Mouse (Mus musculus) hindbrain, embryonic 16.5 days (tissue): Measurements from ENCODE around the gene Dpm3. TPM values are rescaled to one million over a fixed set of nuclear protein-coding genes. Genes with fewer than 3 reads are reported as not detected.

ENCODE experiments used
- ATAC-seq: fragments of 200-750 bp; cut with Nextera tagmentation; 2 replicates; pipeline ENCODE4 v1.8.0; 2017; ENCODE audit warnings: moderate TSS enrichment, moderate library complexity
- H3K27ac ChIP-seq: fragments of 300-500 bp; sonication (generic); 2 replicates; pipeline ENCODE4 v1.5.1; 2014; ENCODE audit warnings: low read depth, mild to moderate bottlenecking, control low read depth, low read length, moderate library complexity
- H3K27me3 ChIP-seq: fragments of 300-500 bp; sonication (generic); replicated peaks from 2 replicates; pipeline ENCODE4 v1.6.1; 2014; ENCODE audit warnings: low read length; ENCODE audit not compliant: control insufficient read depth, insufficient read depth
- H3K36me3 ChIP-seq: fragments of 300-500 bp; sonication (generic); 2 replicates; pipeline ENCODE4 v1.6.1; 2014; ENCODE audit warnings: mild to moderate bottlenecking, low read length, moderate library complexity, mixed read lengths; ENCODE audit not compliant: control insufficient read depth, insufficient read depth
- H3K4me1 ChIP-seq: fragments of 300-500 bp; sonication (generic); 2 replicates; pipeline ENCODE4 v1.6.1; 2014; ENCODE audit warnings: low read depth, low read length; ENCODE audit not compliant: control insufficient read depth, insufficient read depth
- H3K4me2 ChIP-seq: fragments of 300-500 bp; sonication (generic); 2 replicates; pipeline ENCODE4 v1.6.1; 2014; ENCODE audit warnings: mild to moderate bottlenecking, low read length, control low read depth, moderate library complexity
- H3K4me3 ChIP-seq: fragments of 300-500 bp; sonication (generic); 2 replicates; pipeline ENCODE4 v1.5.1; 2014; ENCODE audit warnings: mild to moderate bottlenecking, low read length, control low read depth, moderate library complexity
- H3K9ac ChIP-seq: fragments of 300-500 bp; sonication (generic); 2 replicates; pipeline ENCODE4 v1.6.1; 2014; ENCODE audit warnings: low read depth, mild to moderate bottlenecking, control low read depth, low read length, moderate library complexity
- H3K9me3 ChIP-seq: fragments of 300-500 bp; sonication (generic); 2 replicates; pipeline ENCODE4 v1.6.1; 2014; ENCODE audit warnings: mild to moderate bottlenecking, low read length, moderate library complexity; ENCODE audit not compliant: control insufficient read depth
- WGBS: fragments of 180-500 bp; shearing (Covaris S2); extraction: QIAGEN DNeasy Blood & Tissue Kit; methylation state at CpG from one replicate; pipeline ENCODE4 v1.1.7; 2014; 5-methylcytosine and 5-hydroxymethylcytosine counted together
- polyA plus RNA-seq: library from polyadenylated mRNA; unstranded; fragments of >200 nt; fragmentation: Nextera tagmentation; extraction: Ambion mirVana; gene quantifications from 2 replicates; pipeline ENCODE4 v1.2.1, GENCODE M21; 2015

The Dpm3 gene
- polyA plus RNA-seq, 1 experiment from 2014 or later: 79.8 TPM

DNA sequence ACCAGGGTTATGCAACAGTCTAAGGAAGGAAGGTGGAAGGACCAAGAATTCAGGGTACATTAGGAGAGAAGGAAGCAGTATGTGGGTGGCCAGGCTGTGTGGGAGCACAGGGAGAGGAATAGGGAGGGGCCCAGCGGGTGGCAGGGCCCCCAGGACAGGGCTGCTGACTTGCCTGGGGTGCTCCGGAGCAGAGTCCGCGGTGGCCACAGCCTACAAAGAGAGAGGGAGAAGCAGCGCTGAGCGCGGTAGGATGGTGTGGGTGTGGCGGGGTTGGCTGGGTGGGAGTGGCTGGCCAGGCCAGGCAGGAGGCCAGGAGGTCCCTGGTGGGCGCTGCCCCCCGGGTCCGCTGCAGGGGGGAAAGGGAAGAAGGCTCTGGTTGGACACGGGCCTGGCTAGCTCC lies 20.7 kb upstream of the Dpm3 start:
- ATAC-seq: no peak
- H3K4me3 ChIP-seq: no peak overlapping the region
- peaks cover 68% of the 10 kb centered on the region for H3K36me3 ChIP-seq
- peaks cover 8% of the 10 kb centered on the region for H3K4me1 ChIP-seq
- 74% methylated on average over 8 of the region's 12 CpGs for WGBS
- no peak overlapping the region for H3K9ac ChIP-seq
- no peaks in the 10 kb centered on the region for H3K27me3 ChIP-seq
- H3K4me2 ChIP-seq: no peak overlapping the region
- no peak overlapping the region for H3K27ac ChIP-seq
- H3K9me3 ChIP-seq: no peaks in the 10 kb centered on the region

DNA sequence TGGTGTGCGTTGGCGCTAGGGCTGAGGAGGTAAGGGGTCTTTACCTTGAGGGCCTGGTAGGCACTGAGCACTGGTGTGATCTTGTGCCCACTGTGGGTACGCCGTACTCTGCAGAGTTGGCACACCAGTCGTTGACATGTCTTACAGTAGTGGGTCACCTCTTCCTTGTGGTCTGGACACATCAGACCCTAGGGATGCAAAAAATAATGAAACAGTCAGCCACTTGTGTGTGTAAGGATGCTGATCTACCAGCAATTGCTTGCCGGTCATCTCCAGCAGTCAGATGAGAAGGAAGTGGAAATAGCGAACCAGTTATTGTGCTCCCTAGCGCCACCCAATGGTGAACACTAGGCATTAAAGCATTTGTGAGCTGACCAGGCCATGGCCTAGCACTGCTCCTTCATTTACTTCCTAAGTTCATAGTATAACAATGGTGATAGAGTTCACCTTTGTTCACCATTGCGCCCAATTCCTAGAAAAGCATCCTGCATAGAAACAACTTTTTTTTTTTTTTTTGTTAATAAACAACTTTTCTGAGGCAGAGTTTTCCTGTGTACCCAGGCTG lies 16.7 kb upstream of the Dpm3 start:
- Histone ChIP-seq H3K4me1 (peaks cover 26% of the 10 kb centered on the region), H3K9ac (no peak overlapping the region), H3K27me3 (no peaks in the 10 kb centered on the region), H3K27ac (no peak overlapping the region), H3K4me3 (no peak overlapping the region), H3K36me3 (peaks cover 41% of the 10 kb centered on the region), H3K9me3 (no peaks in the 10 kb centered on the region), H3K4me2 (no peak overlapping the region)
- 66% methylated on average over 9 of the region's 9 CpGs for WGBS
- no peak for ATAC-seq

GRCm38 (mm10) chr3:89243609-89244008 lies 15.5 kb upstream of the Dpm3 start:
- peak overlapping the region; percentile 92 for H3K4me2 ChIP-seq
- peaks cover 29% of the 10 kb centered on the region for H3K4me1 ChIP-seq
- WGBS: 11% methylated on average over 14 of the region's 14 CpGs
- peaks cover 29% of the 10 kb centered on the region for H3K36me3 ChIP-seq
- no peaks in the 10 kb centered on the region for H3K27me3 ChIP-seq
- no peak overlapping the region for H3K27ac ChIP-seq
- H3K9me3 ChIP-seq: no peaks in the 10 kb centered on the region
- peak overlapping the region; percentile 79 for H3K9ac ChIP-seq
- H3K4me3 ChIP-seq: peak overlapping the region; percentile 74
- ATAC-seq: no peak

DNA sequence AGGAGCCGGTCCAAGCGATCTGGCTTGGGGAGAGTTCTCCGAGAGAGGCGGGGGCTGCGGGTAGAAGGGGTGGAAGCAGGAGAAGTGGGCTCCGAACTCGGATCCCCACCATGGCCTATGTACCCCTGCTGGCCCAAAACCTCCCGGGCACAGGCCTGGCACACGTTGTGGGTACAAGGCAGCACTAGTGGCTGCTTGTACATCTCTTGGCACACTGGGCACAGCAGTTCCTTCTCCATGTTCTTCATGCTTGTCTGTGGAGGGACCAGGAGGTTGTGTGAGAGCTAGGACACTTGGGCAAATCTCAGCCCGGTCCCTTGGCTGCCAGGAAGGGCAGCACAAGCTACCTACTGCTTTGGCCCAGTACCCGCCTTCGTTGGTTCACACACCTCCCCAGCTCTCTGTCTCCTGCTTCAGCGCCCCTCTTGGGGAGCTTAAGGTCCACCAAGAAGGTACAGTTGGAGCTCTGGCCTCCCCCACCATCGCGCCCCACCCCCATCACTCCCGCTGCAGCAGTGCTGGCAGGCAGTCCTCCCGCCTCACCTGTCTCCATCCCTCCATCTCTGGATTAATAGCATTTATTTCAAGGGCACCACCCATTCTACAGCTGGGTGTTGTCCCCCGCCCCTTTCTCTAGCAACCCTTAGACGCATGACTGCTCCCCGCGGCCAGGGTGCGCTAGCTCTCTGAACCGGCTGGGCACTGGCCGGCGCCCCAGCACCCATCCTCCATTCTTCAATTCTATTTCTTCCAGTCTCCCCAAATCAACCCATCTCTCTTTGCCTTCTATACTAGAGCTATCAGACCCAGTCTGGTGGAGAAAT lies 14.8 kb upstream of the Dpm3 start:
- peak overlapping the region; percentile 79 for H3K9ac ChIP-seq
- ATAC-seq: peak; percentile 46
- peak overlapping the region; percentile 95 for H3K27ac ChIP-seq
- H3K36me3 ChIP-seq: peaks cover 22% of the 10 kb centered on the region
- 8% methylated on average over 25 of the region's 25 CpGs for WGBS
- H3K4me2 ChIP-seq: peak overlapping the region; percentile 92
- peak overlapping the region; percentile 74 for H3K4me3 ChIP-seq
- H3K9me3 ChIP-seq: no peaks in the 10 kb centered on the region
- H3K4me1 ChIP-seq: peaks cover 29% of the 10 kb centered on the region
- no peaks in the 10 kb centered on the region for H3K27me3 ChIP-seq

- WGBS: 1% methylated on average over 21 of the region's 26 CpGs
- peaks cover 29% of the 10 kb centered on the region for H3K4me1 ChIP-seq
- peak overlapping the region; percentile 95 for H3K27ac ChIP-seq
- ATAC-seq: peak; percentile 62
- H3K9me3 ChIP-seq: no peaks in the 10 kb centered on the region
- peak overlapping the region; percentile 79 for H3K9ac ChIP-seq
- no peaks in the 10 kb centered on the region for H3K27me3 ChIP-seq
- H3K4me3 ChIP-seq: peak overlapping the region; percentile 74
- peak overlapping the region; percentile 92 for H3K4me2 ChIP-seq
- peaks cover 17% of the 10 kb centered on the region for H3K36me3 ChIP-seq
These were observed 14.0 kb upstream of the Dpm3 start for GRCm38 (mm10) chr3:89244982-89245687.

DNA sequence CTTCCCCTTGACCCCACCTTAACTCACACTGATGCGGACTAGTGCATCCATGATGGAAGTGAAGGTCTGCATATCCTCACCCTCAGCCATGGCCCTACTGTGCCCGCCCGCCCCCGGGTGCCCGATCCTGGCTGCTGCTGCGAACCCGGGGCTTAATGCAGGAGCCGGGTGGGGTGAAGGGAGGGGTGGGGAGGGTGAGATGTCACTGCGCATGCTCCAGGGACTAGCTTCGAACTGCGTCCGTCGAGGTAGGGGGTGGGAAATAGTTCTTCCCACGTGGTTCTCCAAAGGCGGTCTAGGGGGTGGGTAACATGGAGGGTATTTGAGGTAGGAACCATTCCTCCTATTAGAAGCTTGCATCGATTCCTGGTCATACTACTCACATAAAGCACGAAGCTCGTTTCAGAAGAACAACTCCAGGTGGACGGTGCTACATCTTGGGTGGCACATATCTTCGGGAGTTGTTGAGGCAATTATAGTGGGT lies 13.4 kb upstream of the Dpm3 start, which contains the start of gene Krtcap2:
TSS of gene Krtcap2 (plus strand) at position 279 of the 484 bp plus-strand sequence.
- no peaks in the 10 kb centered on the region for H3K27me3 ChIP-seq
- H3K9ac ChIP-seq: peak within 1 kb of the TSS; percentile 79
- peaks cover 31% of the 10 kb centered on the region for H3K4me1 ChIP-seq
- H3K9me3 ChIP-seq: no peaks in the 10 kb centered on the region
- ATAC-seq: peak; percentile 71
- H3K4me2 ChIP-seq: peak within 1 kb of the TSS; percentile 92
- peaks cover 14% of the 10 kb centered on the region for H3K36me3 ChIP-seq
- H3K4me3 ChIP-seq: peak within 1 kb of the TSS; percentile 74
- peak within 1 kb of the TSS; percentile 95 for H3K27ac ChIP-seq
- WGBS: 3% methylated on average over 20 of the region's 20 CpGs

- H3K27me3 ChIP-seq: no peaks in the 10 kb centered on the region
- H3K9ac ChIP-seq: peak within 1 kb of the TSS; percentile 79
- H3K36me3 ChIP-seq: peaks cover 10% of the 10 kb centered on the region
- WGBS: 0% methylated on average over 40 of the region's 42 CpGs
- peak within 1 kb of the TSS; percentile 92 for H3K4me2 ChIP-seq
- H3K4me3 ChIP-seq: peak within 1 kb of the TSS; percentile 74
- peaks cover 35% of the 10 kb centered on the region for H3K4me1 ChIP-seq
- H3K9me3 ChIP-seq: no peaks in the 10 kb centered on the region
- peak within 1 kb of the TSS; percentile 95 for H3K27ac ChIP-seq
- ATAC-seq: peak; percentile 70
These were observed 12.7 kb upstream of the Dpm3 start, which contains the start of gene Trim46 for GRCm38 (mm10) chr3:89246261-89247100. Gene Trim46 (minus strand): TSS chr3:89246309.

GRCm38 (mm10) chr3:89247466-89247865 lies 11.7 kb upstream of the Dpm3 start:
- Histone ChIP-seq H3K4me1 (peaks cover 33% of the 10 kb centered on the region), H3K4me2 (peak overlapping the region; percentile 92), H3K9me3 (no peaks in the 10 kb centered on the region), H3K27ac (no peak overlapping the region), H3K36me3 (peaks cover under 1% of the 10 kb centered on the region; the same call in 1 of the 2 replicates), H3K27me3 (no peaks in the 10 kb centered on the region), H3K4me3 (peak overlapping the region; percentile 74; the same call in 1 of the 2 replicates), H3K9ac (no peak overlapping the region)
- no peak for ATAC-seq
- WGBS: 86% methylated on average over 4 of the region's 4 CpGs
